8 mouse cellular contexts compared by ENCODE assay signal in genomic region chr9:78038755-78039489, GRCm38 (mm10). TPM values are rescaled to one million over a fixed set of nuclear protein-coding genes. Genes with fewer than 3 reads are reported as not detected.
A peak's percentile ranks its signal among the peaks of the same experiment; 100 is the strongest.
DNase-seq lines count a peak whose midpoint lies in the region; ATAC-seq and TF ChIP-seq lines count a peak whose summit lies in the region.

No protein-coding gene starts in this region.

- no peak overlapping the region for H3K4me3 ChIP-seq in cerebellum, adult 2 months (replicated peaks; ENCODE audit: insufficient read depth, low read depth, low read length)
- H3K4me3 ChIP-seq in hindbrain, embryonic 10.5 days = no peak overlapping the region
- no peak overlapping the region for H3K4me3 ChIP-seq in lung, embryonic 16.5 days (ENCODE audit: low read length)

- H3K4me1 ChIP-seq in cerebellum, adult 2 months (ENCODE audit: control insufficient read depth, insufficient read depth, low read length) = no peaks in the 10 kb centered on the region
- H3K4me1 ChIP-seq in hindbrain, embryonic 10.5 days (replicated peaks) = no peaks in the 10 kb centered on the region
- H3K4me1 ChIP-seq in lung, embryonic 16.5 days (replicated peaks; ENCODE audit: control insufficient read depth, insufficient read depth, low read length) = 0 out of 2 replicates have a peak, but pooled peaks cover 2% of the 10 kb centered on the region

- no peaks in the 10 kb centered on the region for H3K9me3 ChIP-seq in hindbrain, embryonic 10.5 days
- no peaks in the 10 kb centered on the region for H3K9me3 ChIP-seq in lung, embryonic 16.5 days (ENCODE audit: control insufficient read depth, low read length)

- TF ChIP-seq POLR2A in cerebellum, adult 2 months (IDR thresholded peaks at IDR 0.05; ENCODE audit: borderline replicate concordance, insufficient read depth, low read length) = no peak

- H3K36me3 ChIP-seq in hindbrain, embryonic 10.5 days = no peaks in the 10 kb centered on the region
- H3K36me3 ChIP-seq in lung, embryonic 16.5 days (ENCODE audit: control insufficient read depth, insufficient read depth, low read length) = no peaks in the 10 kb centered on the region

- DNase-seq in MN1 (ENCODE audit: low spot score) = peak; percentile 87
- peak; percentile 50 to 70 for DNase-seq in cerebellum, adult 2 months
- peak; percentile 49 to 86 for DNase-seq in frontal cortex, adult 2 months (ENCODE audit: extremely low spot score in 1 of 2, low spot score in 1 of 2)
- DNase-seq in hindbrain, embryonic 10.5 days (ENCODE audit: low spot score) = peak; percentile 83
- peak; percentile 49 to 78 for DNase-seq in layer of hippocampus, adult 8-10 months (ENCODE audit: low spot score in 2 of 2)
- DNase-seq in ovary, postnatal 14 days (ENCODE audit: low spot score) = peak; percentile 72
- peak; percentile 37 to 81 for DNase-seq in thymus, postnatal 10 days (ENCODE audit: low spot score in 2 of 2)

- TF ChIP-seq CTCF in cerebellum, adult 2 months (IDR thresholded peaks at IDR 0.05; ENCODE audit: borderline replicate concordance, insufficient read depth, low read depth, low read length) = peak; percentile 99

- no peak overlapping the region for H3K4me2 ChIP-seq in lung, embryonic 16.5 days (ENCODE audit: low read depth, low read length)

- peak; percentile 80 for ATAC-seq in lung, embryonic 16.5 days (ENCODE audit: low read depth)

- no peak overlapping the region for H3K9ac ChIP-seq in lung, embryonic 16.5 days (ENCODE audit: low read length)

- H3K27ac ChIP-seq in cerebellum, adult 2 months (ENCODE audit: insufficient read depth, low read length) = no peak overlapping the region
- no peak overlapping the region for H3K27ac ChIP-seq in hindbrain, embryonic 10.5 days
- no peak overlapping the region for H3K27ac ChIP-seq in lung, embryonic 16.5 days (ENCODE audit: low read length)

- H3K27me3 ChIP-seq in cerebellum, adult 2 months (ENCODE audit: control insufficient read depth, insufficient read depth, low read length) = no peaks in the 10 kb centered on the region
- no peaks in the 10 kb centered on the region for H3K27me3 ChIP-seq in hindbrain, embryonic 10.5 days (ENCODE audit: insufficient read depth, poor library complexity, severe bottlenecking)
- no peaks in the 10 kb centered on the region for H3K27me3 ChIP-seq in lung, embryonic 16.5 days (ENCODE audit: control insufficient read depth, insufficient read depth, low read depth, low read length)

- 30% methylated on average over 18 of the region's 18 CpGs for WGBS in cerebellum, adult 2 months
- 40% methylated on average over 18 of the region's 18 CpGs for WGBS in hindbrain, embryonic 10.5 days
- 30% methylated on average over 18 of the region's 18 CpGs for WGBS in lung, embryonic 16.5 days

RNA-seq across cellular contexts. Expression of gene Gcm1, which starts 12.8 kb away (rescaled TPM):
- polyA plus RNA-seq in cerebellum, adult 2 months (2012; rRNA removed) = not detected in 2 replicates
- polyA plus RNA-seq in frontal cortex, adult 2 months (2012; rRNA removed) = 0.08 TPM in 1 of 2 replicates, not detected in the other
- 0.21 TPM in 1 of 2 replicates, not detected in the other for polyA plus RNA-seq in hindbrain, embryonic 10.5 days (2016; fragmentation: Nextera tagmentation; extraction: Ambion mirVana)
- total RNA-seq in layer of hippocampus, adult 8-10 months (2022) = not detected
- 0.39 and 0.41 TPM in 2 replicates for polyA plus RNA-seq in lung, embryonic 16.5 days (2015; fragmentation: Nextera tagmentation; extraction: Ambion mirVana)
